Mouse (Mus musculus): ENCODE results near the gene Dzip1. TPM values are rescaled to one million over a fixed set of nuclear protein-coding genes. Genes with fewer than 3 reads are reported as not detected.
A peak's percentile ranks its signal among the peaks of the same experiment; 100 is the strongest.

Dzip1 gene
- polyA plus RNA-seq, 1 experiment from 2014 or later: 17.1 TPM

GRCm38 (mm10) chr14:118937533-118938492 is 12.6 kb upstream of the Dzip1 start, which contains the start of gene Dnajc3:
Dnajc3 (plus strand) TSS chr14:118937976.
- Histone ChIP-seq H3K27ac (replicated peaks) (peak within 1 kb of the TSS; percentile 92), H3K36me3 (no peaks in the 10 kb centered on the region), H3K9me3 (replicated peaks) (no peaks in the 10 kb centered on the region), H3K4me3 (peak within 1 kb of the TSS; percentile 72), H3K27me3 (ENCODE audit: low read depth, poor library complexity, severe bottlenecking) (peaks cover 15% of the 10 kb centered on the region), H3K4me1 (peaks cover 43% of the 10 kb centered on the region)
- peak; percentile 100 for DNase-seq (ENCODE audit: low spot score)
- WGBS: under 1% methylated on average over 124 of the region's 124 CpGs

GRCm38 (mm10) chr14:118936952-118937351 is 11.7 kb upstream of the Dzip1 start:
- no peaks in the 10 kb centered on the region for H3K9me3 ChIP-seq (replicated peaks)
- peak overlapping the region; percentile 72 for H3K4me3 ChIP-seq
- H3K27ac ChIP-seq (replicated peaks): peak overlapping the region; percentile 92
- H3K36me3 ChIP-seq: no peaks in the 10 kb centered on the region
- H3K27me3 ChIP-seq (ENCODE audit: low read depth, poor library complexity, severe bottlenecking): peaks cover 15% of the 10 kb centered on the region
- WGBS: 35% methylated on average over 4 of the region's 4 CpGs
- no peak for DNase-seq (ENCODE audit: low spot score)
- H3K4me1 ChIP-seq: peaks cover 46% of the 10 kb centered on the region

GRCm38 (mm10) chr14:118936236-118936635 is 11.0 kb upstream of the Dzip1 start:
- no peak for DNase-seq (ENCODE audit: low spot score)
- no peaks in the 10 kb centered on the region for H3K9me3 ChIP-seq (replicated peaks)
- peaks cover 43% of the 10 kb centered on the region for H3K4me1 ChIP-seq
- H3K36me3 ChIP-seq: no peaks in the 10 kb centered on the region
- H3K4me3 ChIP-seq: no peak overlapping the region
- H3K27ac ChIP-seq (replicated peaks): no peak overlapping the region
- peaks cover 15% of the 10 kb centered on the region for H3K27me3 ChIP-seq (ENCODE audit: low read depth, poor library complexity, severe bottlenecking)
- WGBS: 69% methylated on average over 3 of the region's 3 CpGs

GRCm38 (mm10) chr14:118934686-118935085 is 9.4 kb upstream of the Dzip1 start:
- H3K27me3 ChIP-seq (ENCODE audit: low read depth, poor library complexity, severe bottlenecking): peaks cover 15% of the 10 kb centered on the region
- no peaks in the 10 kb centered on the region for H3K36me3 ChIP-seq
- peaks cover 35% of the 10 kb centered on the region for H3K4me1 ChIP-seq
- WGBS: 88% methylated on average over 9 of the region's 9 CpGs
- H3K9me3 ChIP-seq (replicated peaks): no peaks in the 10 kb centered on the region
- DNase-seq (ENCODE audit: low spot score): no peak
- no peak overlapping the region for H3K27ac ChIP-seq (replicated peaks)
- H3K4me3 ChIP-seq: no peak overlapping the region

GRCm38 (mm10) chr14:118932956-118933355 is 7.7 kb upstream of the Dzip1 start:
- DNase-seq (ENCODE audit: low spot score): no peak
- Histone ChIP-seq H3K27ac (replicated peaks) (no peak overlapping the region), H3K4me3 (no peak overlapping the region), H3K4me1 (peaks cover 23% of the 10 kb centered on the region), H3K27me3 (ENCODE audit: low read depth, poor library complexity, severe bottlenecking) (peaks cover 15% of the 10 kb centered on the region), H3K9me3 (replicated peaks) (no peaks in the 10 kb centered on the region), H3K36me3 (no peaks in the 10 kb centered on the region)
- WGBS: 69% methylated on average over 8 of the region's 8 CpGs

- H3K4me3 ChIP-seq: no peak overlapping the region
- H3K4me1 ChIP-seq: peaks cover 14% of the 10 kb centered on the region
- DNase-seq (ENCODE audit: low spot score): no peak
- H3K27me3 ChIP-seq (ENCODE audit: low read depth, poor library complexity, severe bottlenecking): peaks cover 21% of the 10 kb centered on the region
- no peak overlapping the region for H3K27ac ChIP-seq (replicated peaks)
- H3K36me3 ChIP-seq: no peaks in the 10 kb centered on the region
- 72% methylated on average over 2 of the region's 2 CpGs for WGBS
- no peaks in the 10 kb centered on the region for H3K9me3 ChIP-seq (replicated peaks)
Measured at GRCm38 (mm10) chr14:118931181-118931580, 5.9 kb upstream of the Dzip1 start.

- DNase-seq (ENCODE audit: low spot score): no peak
- Histone ChIP-seq H3K4me1 (peaks cover 18% of the 10 kb centered on the region), H3K36me3 (no peaks in the 10 kb centered on the region), H3K27me3 (ENCODE audit: low read depth, poor library complexity, severe bottlenecking) (peaks cover 24% of the 10 kb centered on the region), H3K4me3 (no peak overlapping the region), H3K27ac (replicated peaks) (no peak overlapping the region), H3K9me3 (replicated peaks) (no peaks in the 10 kb centered on the region)
- 89% methylated on average over 2 of the region's 2 CpGs for WGBS
Measured at GRCm38 (mm10) chr14:118930777-118931176, 5.5 kb upstream of the Dzip1 start.

- Histone ChIP-seq H3K9me3 (replicated peaks) (no peaks in the 10 kb centered on the region), H3K36me3 (no peaks in the 10 kb centered on the region), H3K4me3 (no peak overlapping the region), H3K27me3 (ENCODE audit: low read depth, poor library complexity, severe bottlenecking) (peaks cover 22% of the 10 kb centered on the region), H3K4me1 (peaks cover 27% of the 10 kb centered on the region), H3K27ac (replicated peaks) (no peak overlapping the region)
- DNase-seq (ENCODE audit: low spot score): no peak
- WGBS: 80% methylated on average over 2 of the region's 2 CpGs
Measured at GRCm38 (mm10) chr14:118929779-118930178, 4.5 kb upstream of the Dzip1 start.

GRCm38 (mm10) chr14:118928565-118928964 is 3.3 kb upstream of the Dzip1 start:
- H3K36me3 ChIP-seq: no peaks in the 10 kb centered on the region
- WGBS: 83% methylated on average over 3 of the region's 3 CpGs
- no peak for DNase-seq (ENCODE audit: low spot score)
- peaks cover 39% of the 10 kb centered on the region for H3K4me1 ChIP-seq
- no peaks in the 10 kb centered on the region for H3K9me3 ChIP-seq (replicated peaks)
- peaks cover 26% of the 10 kb centered on the region for H3K27me3 ChIP-seq (ENCODE audit: low read depth, poor library complexity, severe bottlenecking)
- no peak overlapping the region for H3K27ac ChIP-seq (replicated peaks)
- H3K4me3 ChIP-seq: no peak overlapping the region

- peaks cover 54% of the 10 kb centered on the region for H3K27me3 ChIP-seq (ENCODE audit: low read depth, poor library complexity, severe bottlenecking)
- no peaks in the 10 kb centered on the region for H3K9me3 ChIP-seq (replicated peaks)
- WGBS: 1% methylated on average over 47 of the region's 47 CpGs
- peak overlapping the region; percentile 75 for H3K4me3 ChIP-seq
- H3K4me1 ChIP-seq: peaks cover 54% of the 10 kb centered on the region
- H3K36me3 ChIP-seq: peaks cover 36% of the 10 kb centered on the region
- DNase-seq (ENCODE audit: low spot score): peak; percentile 72
- H3K27ac ChIP-seq (replicated peaks): peak overlapping the region; percentile 61
Measured at GRCm38 (mm10) chr14:118922667-118923184, 2.5 kb downstream of the Dzip1 start.

GRCm38 (mm10) chr14:118922251-118922650 is 3.0 kb downstream of the Dzip1 start:
- Histone ChIP-seq H3K27ac (replicated peaks) (peak overlapping the region; percentile 61), H3K27me3 (ENCODE audit: low read depth, poor library complexity, severe bottlenecking) (peaks cover 50% of the 10 kb centered on the region), H3K4me3 (peak overlapping the region; percentile 75), H3K4me1 (peaks cover 54% of the 10 kb centered on the region), H3K36me3 (peaks cover 41% of the 10 kb centered on the region), H3K9me3 (replicated peaks) (no peaks in the 10 kb centered on the region)
- DNase-seq (ENCODE audit: low spot score): no peak
- WGBS: 26% methylated on average over 22 of the region's 22 CpGs

GRCm38 (mm10) chr14:118920654-118921053 is 4.6 kb downstream of the Dzip1 start:
- Histone ChIP-seq H3K27me3 (ENCODE audit: low read depth, poor library complexity, severe bottlenecking) (peaks cover 36% of the 10 kb centered on the region), H3K4me3 (no peak overlapping the region), H3K27ac (replicated peaks) (no peak overlapping the region), H3K9me3 (replicated peaks) (no peaks in the 10 kb centered on the region), H3K36me3 (peaks cover 55% of the 10 kb centered on the region), H3K4me1 (peaks cover 48% of the 10 kb centered on the region)
- 66% methylated on average over 7 of the region's 7 CpGs for WGBS
- DNase-seq (ENCODE audit: low spot score): no peak

- Histone ChIP-seq H3K36me3 (peaks cover 67% of the 10 kb centered on the region), H3K27ac (replicated peaks) (no peak overlapping the region), H3K27me3 (ENCODE audit: low read depth, poor library complexity, severe bottlenecking) (peaks cover 33% of the 10 kb centered on the region), H3K4me3 (no peak overlapping the region), H3K4me1 (peaks cover 32% of the 10 kb centered on the region), H3K9me3 (replicated peaks) (no peaks in the 10 kb centered on the region)
- WGBS: 79% methylated on average over 8 of the region's 8 CpGs
- DNase-seq (ENCODE audit: low spot score): no peak
Measured at GRCm38 (mm10) chr14:118919025-118919424, 6.2 kb downstream of the Dzip1 start.
